Mouse (Mus musculus) MN1 (cell line): ENCODE results near the gene Idh1.
A peak's percentile ranks its signal among the peaks of the same experiment; 100 is the strongest.

ENCODE experiments used
- DNase-seq: peaks from one replicate; pipeline ENCODE4 v3.0.0-alpha.2; 2016; ENCODE audit warnings: low spot score

Idh1 gene

GRCm38 (mm10) chr1:65176912-65177311, 9.4 kb downstream of the Idh1 start:
- DNase-seq, result no peak

- no peak for DNase-seq
Observed at GRCm38 (mm10) chr1:65176171-65176570, 10.1 kb downstream of the Idh1 start.

DNA sequence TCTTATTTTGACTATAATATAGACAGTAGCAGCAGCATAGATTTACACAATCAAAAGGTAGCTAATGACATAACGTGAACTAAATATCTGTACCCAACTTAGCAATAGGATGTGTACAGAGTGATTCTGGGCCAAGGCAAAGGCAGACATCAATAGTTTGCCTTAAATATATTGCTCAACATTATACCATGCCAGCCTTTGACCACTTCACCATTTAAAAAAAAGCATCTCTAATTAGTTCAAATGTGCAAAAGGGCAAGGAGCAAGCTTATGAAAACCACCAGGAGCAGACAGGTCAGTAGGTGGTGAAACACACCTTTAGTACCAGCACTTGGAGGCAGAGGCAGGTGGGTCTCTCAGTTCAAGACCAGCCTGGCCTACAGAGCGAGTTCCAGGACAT, 12.6 kb downstream of the Idh1 start:
- no peak for DNase-seq

- no peak for DNase-seq
Observed at GRCm38 (mm10) chr1:65171579-65171978, 14.7 kb downstream of the Idh1 start.

DNA sequence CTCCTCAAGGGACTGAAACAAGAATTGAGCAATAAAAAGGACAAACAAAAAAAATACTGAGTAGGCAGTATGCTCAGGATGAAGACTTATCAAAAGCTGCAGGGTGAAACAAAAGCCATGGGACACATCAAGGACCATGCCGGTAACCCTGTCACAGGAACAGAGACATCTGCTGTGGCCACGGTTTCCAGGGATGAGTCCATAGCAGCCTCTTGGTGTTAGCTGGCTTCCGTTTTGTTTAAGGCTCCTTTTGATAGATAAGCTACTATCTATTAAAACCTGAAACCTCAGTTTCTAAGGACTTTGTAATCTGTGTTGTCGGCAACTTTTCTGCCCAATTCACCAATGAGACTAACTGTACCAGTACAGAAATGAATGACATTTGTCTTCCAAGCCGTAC, 16.4 kb downstream of the Idh1 start:
- no peak for DNase-seq

DNA sequence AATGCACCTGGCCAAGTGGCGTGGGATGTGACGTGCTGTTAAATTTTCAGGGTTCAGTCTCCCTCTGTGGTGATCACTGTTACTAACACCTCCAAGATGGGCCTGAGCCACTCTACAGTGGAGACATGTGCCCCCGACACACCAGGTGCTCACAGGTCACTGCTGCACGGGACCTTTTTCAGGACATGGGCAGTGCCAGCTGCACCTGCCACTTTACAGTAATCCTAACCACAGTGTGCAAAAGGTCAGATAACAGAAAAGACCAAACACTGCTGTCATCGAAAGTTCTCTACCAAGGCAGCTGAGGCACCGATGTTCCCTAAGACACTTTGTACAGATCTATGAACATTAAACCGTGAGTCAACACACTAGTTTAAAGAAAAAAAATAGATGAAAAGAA, 16.8 kb downstream of the Idh1 start:
- no peak for DNase-seq

GRCm38 (mm10) chr1:65167496-65167895, 18.8 kb downstream of the Idh1 start:
- DNase-seq, result no peak

DNA sequence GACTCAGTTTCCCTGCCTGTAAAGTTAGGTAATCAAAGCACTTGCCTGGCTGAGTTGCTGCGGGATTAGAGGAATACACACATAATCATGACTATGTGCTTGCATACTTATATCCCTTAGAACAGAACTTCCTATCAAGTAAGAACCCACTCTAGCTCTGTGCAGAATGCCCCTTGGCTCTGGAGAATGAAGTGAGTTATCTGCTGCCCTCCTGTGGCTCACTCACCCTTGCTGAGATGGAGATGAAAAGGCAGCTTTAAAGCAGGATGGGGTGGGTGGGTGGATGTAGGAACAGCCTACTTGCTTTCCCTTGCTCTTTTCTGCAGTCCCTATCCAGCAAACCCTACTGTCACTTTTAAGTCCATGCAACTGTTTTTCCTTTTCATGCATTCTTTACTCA, 24.1 kb downstream of the Idh1 start:
- no peak for DNase-seq

DNA sequence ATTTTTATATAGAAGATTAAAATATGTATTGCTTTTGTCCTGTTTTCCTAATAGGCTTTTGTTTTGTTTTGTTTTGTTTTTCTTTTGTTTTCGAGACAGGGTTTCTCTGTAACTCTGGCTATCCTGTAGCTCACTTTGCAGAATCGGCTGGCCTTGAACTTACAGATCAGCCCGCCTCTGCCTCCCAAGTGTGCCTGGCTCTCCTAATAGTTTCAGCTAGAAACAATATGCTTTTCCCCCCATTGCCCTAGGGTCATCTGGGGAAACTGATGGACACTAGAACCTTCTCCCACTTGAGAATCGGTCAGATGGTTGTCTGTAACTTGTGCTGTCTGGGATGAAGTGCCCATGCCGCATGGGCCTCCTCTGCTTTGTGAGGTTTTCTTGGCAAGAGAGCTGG, 30.2 kb downstream of the Idh1 start:
- no peak for DNase-seq

DNA sequence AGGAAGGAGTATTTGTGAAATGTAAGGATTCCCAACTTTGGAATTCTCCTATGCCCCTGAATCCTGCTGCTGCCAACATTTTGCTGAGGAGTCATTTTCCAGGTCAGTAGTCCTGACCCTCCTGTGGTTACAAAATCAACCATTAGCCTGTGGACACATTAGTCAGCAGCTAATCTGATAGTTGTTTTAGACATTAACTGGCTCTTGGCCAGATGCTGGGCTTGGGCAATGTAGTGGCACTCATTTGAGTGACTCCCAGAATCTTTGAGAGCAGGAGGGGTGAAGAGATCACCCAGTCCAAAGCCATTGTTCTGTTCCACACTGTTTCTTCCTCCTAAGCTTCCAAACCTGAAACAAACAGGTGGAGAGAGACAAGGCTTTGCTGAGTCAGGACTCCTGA, 31.5 kb downstream of the Idh1 start:
- DNase-seq, result no peak

GRCm38 (mm10) chr1:65147971-65148370, 38.3 kb downstream of the Idh1 start:
- DNase-seq, result no peak

GRCm38 (mm10) chr1:65147326-65147725, 39.0 kb downstream of the Idh1 start:
- no peak for DNase-seq

- no peak for DNase-seq
Observed at GRCm38 (mm10) chr1:65146601-65147000, 39.7 kb downstream of the Idh1 start.

DNA sequence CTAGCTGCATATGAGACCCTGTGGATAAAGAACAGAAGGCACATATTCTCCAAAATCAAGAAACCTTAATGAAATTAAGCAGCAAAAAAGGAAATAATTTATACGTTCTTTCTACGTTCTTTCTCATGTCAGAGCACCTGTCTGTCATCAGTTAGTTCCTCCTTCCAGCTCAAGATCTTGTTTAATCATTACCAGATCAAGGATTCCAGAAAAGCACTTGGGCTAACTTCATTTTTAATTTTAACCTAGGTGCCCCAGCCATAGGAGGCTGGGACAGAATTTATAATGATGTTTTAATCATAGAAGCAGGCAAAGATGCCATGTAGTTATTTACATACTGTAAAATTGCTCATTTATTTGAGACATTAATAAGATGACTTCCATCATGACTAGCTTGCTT, 41.5 kb downstream of the Idh1 start:
- no peak for DNase-seq

DNA sequence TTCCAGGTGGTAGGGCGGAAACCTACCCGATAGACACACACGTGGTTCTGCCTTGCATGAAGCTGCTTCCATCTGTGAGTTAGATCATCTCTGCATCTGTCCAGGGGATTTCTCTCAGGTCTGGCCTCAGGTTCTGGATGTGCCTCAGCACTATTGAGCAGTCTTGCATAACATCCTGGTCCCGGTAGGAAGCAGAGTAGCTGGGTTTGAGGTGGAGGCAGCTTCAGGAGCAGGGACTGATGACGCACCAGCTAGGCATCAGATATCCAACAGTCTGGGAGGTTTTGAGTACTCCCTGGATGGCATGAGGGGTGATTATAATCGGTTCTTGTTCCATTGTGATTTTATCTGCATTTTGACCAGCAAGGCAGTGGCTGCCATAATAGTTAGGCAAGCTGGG, 48.7 kb downstream of the Idh1 start:
- DNase-seq, result no peak

- DNase-seq, result no peak
Observed at GRCm38 (mm10) chr1:65132833-65133232, 53.5 kb downstream of the Idh1 start.

GRCm38 (mm10) chr1:65131671-65132070, 54.6 kb downstream of the Idh1 start:
- no peak for DNase-seq

GRCm38 (mm10) chr1:65130226-65130625, 56.1 kb downstream of the Idh1 start:
- no peak for DNase-seq

- no peak for DNase-seq
Observed at GRCm38 (mm10) chr1:65129634-65130180, 56.6 kb downstream of the Idh1 start.

GRCm38 (mm10) chr1:65122574-65123372, 63.5 kb downstream of the Idh1 start, which contains the start of gene D630023F18Rik:
Gene D630023F18Rik, minus strand, starts transcription at chr1:65123214.
- DNase-seq, result peak; percentile 8

DNA sequence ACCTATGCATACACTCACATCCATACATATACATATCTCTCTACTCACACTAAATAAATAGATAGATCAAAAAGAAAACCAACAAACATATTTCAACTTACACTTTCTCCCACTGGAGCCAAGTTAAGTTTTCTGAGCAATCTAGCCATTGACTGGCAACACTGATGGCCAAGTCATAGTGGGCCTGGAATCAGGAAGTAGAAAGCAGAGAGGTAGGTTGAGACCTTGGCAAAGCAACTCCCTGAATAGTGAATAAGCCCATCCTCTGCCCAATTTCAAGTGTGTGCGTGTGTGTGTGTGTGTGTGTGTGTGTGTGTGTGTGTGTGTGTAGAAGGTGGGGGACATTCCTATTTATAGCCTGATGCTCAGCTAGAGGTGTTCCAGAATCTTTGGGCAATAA, 66.9 kb downstream of the Idh1 start, which contains the start of gene Gm28845:
TSS of gene Gm28845 (minus strand) at position 121 of the 400 bp plus-strand sequence.
- no peak for DNase-seq

DNA sequence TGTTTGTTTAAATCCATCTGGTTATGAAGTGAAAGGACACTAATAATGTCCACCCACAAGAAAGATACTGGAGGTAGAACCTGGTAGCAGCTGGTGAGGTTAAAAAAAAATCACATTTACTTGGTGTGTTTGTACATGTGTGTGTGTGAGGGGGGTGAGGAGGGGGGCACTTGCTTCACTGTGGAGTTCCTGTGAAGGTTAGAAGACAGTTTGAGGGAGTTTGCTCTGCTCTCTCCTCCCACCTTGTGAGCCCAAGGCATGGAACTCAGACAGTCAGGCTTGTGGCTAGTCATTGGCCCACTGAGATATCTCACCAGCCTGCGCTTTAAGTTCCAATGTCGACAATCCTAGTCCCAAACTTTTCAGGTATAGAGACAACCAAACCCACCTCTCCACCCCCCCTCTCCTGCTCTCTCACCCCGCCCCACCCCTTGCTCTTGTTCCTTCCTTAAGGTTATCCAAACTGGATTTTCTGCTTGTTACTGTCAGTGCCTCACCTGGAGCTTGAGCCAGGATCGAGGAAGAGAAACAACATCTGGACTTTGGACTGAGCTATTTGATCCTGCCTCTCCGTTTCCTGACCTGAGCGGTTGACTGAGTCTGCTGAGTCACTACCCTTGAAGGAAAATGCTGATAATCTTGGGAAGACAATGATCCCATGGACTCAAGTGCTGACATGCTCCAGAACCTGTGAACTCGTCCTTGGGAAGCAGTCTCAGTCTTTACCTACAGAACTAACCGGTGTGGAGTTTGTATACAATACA, 68.0 kb downstream of the Idh1 start:
- no peak for DNase-seq
